Mouse (Mus musculus) duodenum, adult 2 months (tissue): Measurements from ENCODE around the gene Tas2r107. TPM values are rescaled to one million over a fixed set of nuclear protein-coding genes. Genes with fewer than 3 reads are reported as not detected.

Experiments
- polyA plus RNA-seq: library from polyadenylated mRNA; depleted of rRNA; stranded (reverse); fragments of >200 nt; gene quantifications from 2 replicates; pipeline ENCODE4 v1.2.3, GENCODE M21; 2012; ENCODE audit warnings: low replicate concordance; rRNA removed

Tas2r107 gene
- polyA plus RNA-seq, result not detected in 2 replicates

DNA sequence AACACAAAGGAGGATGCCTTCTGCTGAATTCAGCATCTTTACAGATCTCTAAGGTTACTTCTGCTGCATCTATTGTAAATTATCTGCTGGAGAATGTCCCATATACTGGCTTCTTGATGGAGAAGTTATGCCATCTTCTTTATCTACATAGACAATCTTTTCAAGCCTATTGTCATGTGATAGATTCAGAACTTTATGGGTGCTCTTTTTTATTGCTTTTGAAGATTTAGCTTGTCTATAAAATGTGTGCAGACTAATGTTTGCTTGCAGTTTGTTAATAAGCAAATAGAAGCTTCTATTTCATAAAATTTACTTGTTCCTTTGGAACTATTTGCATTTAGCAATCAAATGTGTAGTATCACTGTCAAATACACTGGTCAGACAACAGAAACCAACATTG is at the start of gene Tas2r107:
TSS of gene Tas2r107 (minus strand) at position 101 of the 400 bp plus-strand sequence.

DNA sequence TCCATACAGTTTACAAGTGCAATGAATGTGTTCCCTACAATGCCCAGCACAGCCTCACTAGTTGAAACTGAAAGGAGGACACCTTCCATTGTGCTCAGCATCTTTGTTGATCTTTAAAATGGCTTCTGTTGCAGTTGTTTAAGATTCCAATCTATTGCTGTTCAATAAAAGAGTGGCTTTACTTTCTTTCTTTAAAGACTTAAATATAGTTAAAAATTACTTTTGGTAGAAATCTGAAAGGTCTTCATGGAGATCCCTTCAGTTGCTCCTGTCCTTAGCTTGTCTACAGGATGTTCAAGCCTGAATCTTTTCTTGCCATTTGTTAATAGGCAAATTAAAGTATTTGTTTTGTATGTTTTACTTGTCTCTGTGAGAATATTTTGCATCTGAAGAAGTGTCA is 30.0 kb upstream of the Tas2r107 start, which contains the start of gene Tas2r114:
TSS of gene Tas2r114 (minus strand) at position 101 of the 400 bp plus-strand sequence.

DNA sequence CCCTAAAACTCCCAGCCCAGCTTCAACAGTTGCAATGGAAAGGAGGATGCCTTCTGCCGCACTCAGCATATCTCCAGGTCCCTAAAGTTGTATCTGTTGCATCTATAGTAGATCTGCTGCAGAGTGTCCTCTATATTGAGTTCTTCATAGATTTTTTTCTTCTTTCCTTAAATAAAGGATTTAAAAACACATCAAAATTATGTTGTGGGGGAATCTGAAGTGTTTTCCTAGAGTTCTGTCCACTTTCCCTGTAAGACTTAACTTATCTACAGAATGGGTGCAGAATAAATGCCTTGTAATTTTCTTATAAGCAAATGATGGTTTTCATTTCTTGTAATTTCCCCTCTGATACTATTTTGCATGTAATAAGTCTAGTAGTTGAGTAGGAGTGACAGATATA is 27.4 kb upstream of the Tas2r107 start, which contains the start of gene Tas2r105:
TSS of gene Tas2r105 (minus strand) at position 101 of the 400 bp plus-strand sequence.

DNA sequence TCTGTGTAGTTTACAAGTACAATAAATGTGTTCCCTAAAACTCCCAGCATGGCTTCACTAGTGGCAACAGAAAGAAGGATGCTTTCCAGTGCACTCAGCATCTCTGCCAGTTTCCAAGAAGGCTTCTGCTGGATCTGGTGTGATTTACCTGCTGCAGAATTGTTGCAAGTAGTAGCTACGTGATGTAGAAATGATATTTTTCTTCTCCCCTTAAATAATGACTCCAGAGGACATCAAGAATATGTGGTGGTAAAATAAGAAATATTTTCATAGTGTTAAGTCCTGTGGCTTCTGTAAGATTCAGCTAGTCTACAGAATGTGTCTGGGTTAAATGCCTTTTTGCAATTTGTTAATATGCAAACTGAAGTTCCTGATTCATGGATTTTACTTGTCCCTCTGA is 25.7 kb upstream of the Tas2r107 start, which contains the start of gene Tas2r104:
TSS of gene Tas2r104 (minus strand) at position 101 of the 400 bp plus-strand sequence.

DNA sequence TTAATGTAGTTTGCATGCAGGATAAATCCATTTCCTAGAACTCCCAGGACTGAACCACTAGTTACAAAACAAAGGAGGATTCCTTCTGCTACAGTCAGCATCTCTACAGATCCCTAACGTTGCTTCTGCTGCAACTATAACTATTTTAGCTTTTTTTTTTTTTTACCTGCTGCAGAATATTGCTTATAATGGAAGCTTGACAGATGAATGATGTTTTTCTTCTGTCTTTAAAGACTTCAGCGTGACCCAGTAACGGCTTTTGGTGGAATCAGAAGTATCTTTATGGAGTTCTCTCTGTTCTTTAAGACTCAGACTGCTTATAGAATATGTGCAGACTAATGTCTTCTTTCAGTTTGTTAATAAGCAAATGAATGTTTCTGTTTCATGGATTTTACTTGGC is 18.8 kb upstream of the Tas2r107 start, which contains the start of gene Tas2r106:
TSS of gene Tas2r106 (minus strand) at position 101 of the 400 bp plus-strand sequence.

DNA sequence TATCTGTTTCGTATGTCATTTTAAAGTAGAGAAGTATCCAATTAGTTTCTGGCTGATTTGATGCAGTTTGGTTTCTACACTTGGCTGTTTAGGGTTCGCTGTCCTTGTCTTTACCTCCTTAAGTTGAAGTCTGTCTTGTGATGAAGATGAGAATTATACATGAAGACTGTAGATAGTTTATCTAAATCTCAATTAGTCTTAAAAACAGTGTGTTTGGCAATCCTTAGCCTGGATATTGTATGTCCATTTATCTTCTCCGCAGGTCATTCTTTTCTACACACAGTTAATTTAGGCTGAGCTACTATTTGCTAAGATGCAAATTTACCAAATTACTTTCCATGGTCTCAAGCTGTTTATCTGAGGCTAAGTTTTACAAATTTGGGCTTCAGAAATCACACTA is 29.1 kb downstream of the Tas2r107 start, which contains the start of gene Tas2r130:
TSS of gene Tas2r130 (minus strand) at position 101 of the 400 bp plus-strand sequence.

Other genes starting within 250 kb of the Tas2r107 start
- not detected in 2 replicates for gene 5430401F13Rik, start 173.7 kb downstream of the Tas2r107 start, polyA plus RNA-seq
- not detected in 2 replicates for gene Gm6619, start 173.7 kb downstream of the Tas2r107 start, polyA plus RNA-seq
- gene Tas2r130, start 29.2 kb downstream of the Tas2r107 start, polyA plus RNA-seq, result not detected in 2 replicates
- not detected in 2 replicates for gene Tas2r106, start 18.7 kb upstream of the Tas2r107 start, polyA plus RNA-seq
- not detected in 2 replicates for gene Tas2r104, start 25.6 kb upstream of the Tas2r107 start, polyA plus RNA-seq
- not detected in 2 replicates for gene Tas2r105, start 27.3 kb upstream of the Tas2r107 start, polyA plus RNA-seq
- not detected in 2 replicates for gene Tas2r114, start 29.9 kb upstream of the Tas2r107 start, polyA plus RNA-seq